In genomic region chr6:54972111-54972928, GRCm38 (mm10) we compare ENCODE assay signal across 8 mouse cellular contexts. TPM values are rescaled to one million over a fixed set of nuclear protein-coding genes. Genes with fewer than 3 reads are reported as not detected.
DNase-seq lines count a peak whose midpoint lies in the region; ATAC-seq and TF ChIP-seq lines count a peak whose summit lies in the region.

Gene Nod1 (minus strand): TSS chr6:54972612.

- H3K9me3 ChIP-seq in erythroblast, embryonic 14.5 days (ENCODE audit: control insufficient read depth, low read length): no peaks in the 10 kb centered on the region
- H3K9me3 ChIP-seq in heart, embryonic 11.5 days (replicated peaks; ENCODE audit: control insufficient read depth, low read length): no peaks in the 10 kb centered on the region
- H3K9me3 ChIP-seq in kidney, embryonic 15.5 days (replicated peaks): no peaks in the 10 kb centered on the region
- no peaks in the 10 kb centered on the region for H3K9me3 ChIP-seq in midbrain, postnatal 0 days (ENCODE audit: low read length)

- TF ChIP-seq CTCF in midbrain, postnatal 0 days (IDR thresholded peaks at IDR 0.05): no peak

- H3K27ac ChIP-seq in heart, embryonic 11.5 days (ENCODE audit: low read depth, low read length): 0 out of 2 replicates have a peak within 1 kb of the TSS, but pooled peaks have one; percentile 25
- peak within 1 kb of the TSS; percentile 45 for H3K27ac ChIP-seq in kidney, embryonic 15.5 days
- no peak within 1 kb of the TSS for H3K27ac ChIP-seq in midbrain, postnatal 0 days (ENCODE audit: low read depth, low read length)

- H3K4me3 ChIP-seq in erythroblast, embryonic 14.5 days (replicated peaks): peak within 1 kb of the TSS; percentile 62
- H3K4me3 ChIP-seq in heart, embryonic 11.5 days (ENCODE audit: low read depth, low read length): peak within 1 kb of the TSS; percentile 63
- H3K4me3 ChIP-seq in kidney, embryonic 15.5 days (replicated peaks): peak within 1 kb of the TSS; percentile 62
- H3K4me3 ChIP-seq in midbrain, postnatal 0 days (ENCODE audit: low read depth, low read length): peak within 1 kb of the TSS; percentile 60

- no peaks in the 10 kb centered on the region for H3K36me3 ChIP-seq in erythroblast, embryonic 14.5 days (ENCODE audit: control insufficient read depth)
- H3K36me3 ChIP-seq in heart, embryonic 11.5 days (ENCODE audit: control insufficient read depth, insufficient read depth, low read length): no peaks in the 10 kb centered on the region
- no peaks in the 10 kb centered on the region for H3K36me3 ChIP-seq in kidney, embryonic 15.5 days
- no peaks in the 10 kb centered on the region for H3K36me3 ChIP-seq in midbrain, postnatal 0 days (ENCODE audit: insufficient read depth, low read length)

- DNase-seq in 3134 (ENCODE audit: extremely low read depth, insufficient read length, low spot score) (peak; percentile 59), liver (peak; percentile 62)
- peak; percentile 89 to 90 for DNase-seq in adrenal gland, postnatal 36 days
- peak; percentile 58 for DNase-seq in midbrain, postnatal 0 days (ENCODE audit: low spot score)
- peak; percentile 33 to 47 for DNase-seq in spleen, postnatal 14 days (ENCODE audit: low spot score in 2 of 2)

- 3% methylated on average over 44 of the region's 53 CpGs for WGBS in heart, embryonic 11.5 days (ENCODE audit: insufficient replicate concordance)
- whole genome bisulfite sequencing in kidney, embryonic 15.5 days: 2% methylated on average over 53 of the region's 53 CpGs
- WGBS in midbrain, postnatal 0 days: 2% methylated on average over 46 of the region's 53 CpGs

- ATAC-seq in heart, embryonic 11.5 days (replicated peaks; ENCODE audit: insufficient number of reproducible peaks, low FRiP score, low TSS enrichment): peak; percentile 73
- peak; percentile 92 for ATAC-seq in kidney, embryonic 15.5 days (replicated peaks; ENCODE audit: low FRiP score)
- ATAC-seq in midbrain, postnatal 0 days (ENCODE audit: low FRiP score): peak; percentile 80

- H3K9ac ChIP-seq in heart, embryonic 11.5 days (ENCODE audit: low read depth, low read length): peak within 1 kb of the TSS; percentile 64
- peak within 1 kb of the TSS; percentile 56 for H3K9ac ChIP-seq in kidney, embryonic 15.5 days
- peak within 1 kb of the TSS; percentile 62 for H3K9ac ChIP-seq in midbrain, postnatal 0 days (replicated peaks; ENCODE audit: low read length, poor library complexity, severe bottlenecking)

- H3K4me2 ChIP-seq in heart, embryonic 11.5 days: peak within 1 kb of the TSS; percentile 80
- H3K4me2 ChIP-seq in kidney, embryonic 15.5 days: peak within 1 kb of the TSS; percentile 87
- H3K4me2 ChIP-seq in midbrain, postnatal 0 days (ENCODE audit: low read depth, low read length, poor library complexity, severe bottlenecking): peak within 1 kb of the TSS; percentile 96

- peaks cover 39% of the 10 kb centered on the region for H3K27me3 ChIP-seq in erythroblast, embryonic 14.5 days (ENCODE audit: control insufficient read depth)
- H3K27me3 ChIP-seq in heart, embryonic 11.5 days (ENCODE audit: control insufficient read depth, insufficient read depth, low read length): peaks cover 14% of the 10 kb centered on the region
- H3K27me3 ChIP-seq in kidney, embryonic 15.5 days: peaks cover 27% of the 10 kb centered on the region
- H3K27me3 ChIP-seq in midbrain, postnatal 0 days (ENCODE audit: insufficient read depth, low read length): peaks cover 3% of the 10 kb centered on the region

- peaks cover 10% of the 10 kb centered on the region for H3K4me1 ChIP-seq in erythroblast, embryonic 14.5 days (ENCODE audit: control insufficient read depth)
- no peaks in the 10 kb centered on the region for H3K4me1 ChIP-seq in heart, embryonic 11.5 days (ENCODE audit: control insufficient read depth, insufficient read depth, low read length)
- H3K4me1 ChIP-seq in kidney, embryonic 15.5 days: peaks cover 12% of the 10 kb centered on the region; the same call in 1 of the 2 replicates
- H3K4me1 ChIP-seq in midbrain, postnatal 0 days (ENCODE audit: insufficient read depth, low read length): no peaks in the 10 kb centered on the region

RNA-seq across cellular contexts. Expression of gene Nod1, which starts in this region (rescaled TPM):
- 10 to 100 TPM in 1 of 2 experiments, 1 to 10 TPM in 1; 8.7 to 11.6 TPM for total RNA-seq in adrenal gland, postnatal 36 days (2021)
- 0.03 TPM in 2 replicates for polyA plus RNA-seq in erythroblast, embryonic 14.5 days (2012)
- polyA plus RNA-seq in heart, embryonic 11.5 days (2014; fragmentation: Nextera tagmentation; extraction: Ambion mirVana): 2.3 and 3.2 TPM in 2 replicates
- 3.6 and 5.1 TPM in 2 replicates for polyA plus RNA-seq in kidney, embryonic 15.5 days (2015; fragmentation: Nextera tagmentation; extraction: Ambion mirVana)
- total RNA-seq in midbrain, postnatal 0 days (2014; rRNA removed): 3.3 and 8.3 TPM in 2 replicates
- polyA plus RNA-seq in midbrain, postnatal 0 days (2015; fragmentation: Nextera tagmentation; extraction: Ambion mirVana): 1.5 and 1.7 TPM in 2 replicates
